Mouse (Mus musculus): Measurements from ENCODE around the gene Epha4. TPM values are rescaled to one million over a fixed set of nuclear protein-coding genes. Genes with fewer than 3 reads are reported as not detected.

The Epha4 gene
- polyA plus RNA-seq, 1 experiment from 2014 or later = 24.0 TPM

DNA sequence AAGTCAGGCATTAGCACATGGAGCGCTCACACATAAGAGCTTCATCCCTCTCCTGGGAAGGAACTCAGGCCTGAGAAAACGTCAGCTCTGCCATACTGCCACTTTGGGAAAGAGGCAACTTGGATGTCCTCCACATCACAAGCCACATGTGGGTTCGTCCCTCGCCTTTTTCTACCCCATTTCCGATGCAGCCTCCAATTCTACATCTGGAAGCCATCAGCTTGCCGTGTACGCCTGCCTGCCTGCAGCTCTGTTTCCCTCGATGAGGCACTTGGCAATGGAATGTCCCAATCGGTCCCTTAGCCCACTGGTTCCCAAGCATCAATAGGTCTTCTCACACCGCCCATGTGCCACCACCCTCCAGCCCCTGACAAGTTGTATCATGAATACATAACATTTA is 110.4 kb downstream of the Epha4 start:
- no peak overlapping the region for H3K27ac ChIP-seq (ENCODE audit: low read depth, low read length)
- no peaks in the 10 kb centered on the region for H3K27me3 ChIP-seq (ENCODE audit: control insufficient read depth, insufficient read depth, low read length)
- no peak overlapping the region for H3K4me2 ChIP-seq (replicated peaks; ENCODE audit: low read depth, low read length)
- no peaks in the 10 kb centered on the region for H3K36me3 ChIP-seq (ENCODE audit: control insufficient read depth, insufficient read depth, low read length)
- H3K9me3 ChIP-seq (ENCODE audit: control insufficient read depth, low read length) = no peaks in the 10 kb centered on the region
- no peaks in the 10 kb centered on the region for H3K4me1 ChIP-seq (ENCODE audit: control insufficient read depth, insufficient read depth, low read length)
- whole genome bisulfite sequencing = 85% methylated on average over 10 of the region's 10 CpGs
- H3K9ac ChIP-seq (ENCODE audit: low read depth, low read length) = no peak overlapping the region
- ATAC-seq (ENCODE audit: low FRiP score, low TSS enrichment) = no peak
- no peak overlapping the region for H3K4me3 ChIP-seq (ENCODE audit: low read length)

DNA sequence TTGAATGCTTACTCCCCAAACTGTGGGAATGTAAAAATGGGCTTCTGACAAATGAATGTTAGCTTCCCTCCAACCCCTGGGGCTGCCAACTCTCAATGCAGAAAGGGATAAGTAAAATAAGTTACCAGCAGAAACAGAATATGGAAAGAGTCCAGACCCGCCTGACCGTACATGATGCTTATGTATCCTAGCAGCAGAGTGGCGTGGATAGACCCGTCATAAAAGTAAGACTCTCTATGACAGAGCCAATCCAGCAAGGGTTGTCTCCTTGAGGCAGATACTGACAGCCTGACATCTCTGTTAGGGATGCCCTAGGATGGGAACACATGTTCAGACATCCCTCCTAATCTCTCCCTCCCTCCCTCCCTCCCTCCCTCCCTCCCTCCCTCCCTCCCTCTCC is 111.9 kb downstream of the Epha4 start:
- Histone ChIP-seq H3K4me3 (ENCODE audit: low read length) (no peak overlapping the region), H3K27me3 (ENCODE audit: control insufficient read depth, insufficient read depth, low read length) (no peaks in the 10 kb centered on the region), H3K9ac (ENCODE audit: low read depth, low read length) (no peak overlapping the region), H3K36me3 (ENCODE audit: control insufficient read depth, insufficient read depth, low read length) (0 out of 2 replicates have a peak, but pooled peaks cover under 1% of the 10 kb centered on the region), H3K4me2 (replicated peaks; ENCODE audit: low read depth, low read length) (no peak overlapping the region), H3K27ac (ENCODE audit: low read depth, low read length) (no peak overlapping the region), H3K4me1 (ENCODE audit: control insufficient read depth, insufficient read depth, low read length) (no peaks in the 10 kb centered on the region), H3K9me3 (ENCODE audit: control insufficient read depth, low read length) (no peaks in the 10 kb centered on the region)
- ATAC-seq (ENCODE audit: low FRiP score, low TSS enrichment) = no peak
- 87% methylated on average over 4 of the region's 4 CpGs for WGBS

DNA sequence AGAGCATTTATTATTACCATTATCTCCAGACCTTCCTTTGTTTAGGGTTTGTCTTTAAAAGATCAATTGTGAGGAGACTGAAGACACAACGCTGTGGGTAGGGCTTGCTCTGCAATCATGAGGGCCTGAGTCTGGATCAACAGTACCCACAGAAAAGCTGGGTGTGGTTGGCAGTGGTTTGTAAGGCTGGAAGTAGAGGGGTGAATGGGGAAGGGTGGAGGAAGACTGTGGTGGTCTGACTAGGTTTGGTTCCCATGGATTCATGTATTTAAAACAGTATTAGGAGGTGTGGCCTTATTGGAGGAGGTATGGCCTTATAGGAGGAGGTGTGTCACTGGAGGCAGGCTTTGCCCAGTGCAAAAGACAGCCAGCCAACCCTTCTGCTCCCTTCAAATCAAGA is 113.4 kb downstream of the Epha4 start:
- Histone ChIP-seq H3K36me3 (ENCODE audit: control insufficient read depth, insufficient read depth, low read length) (0 out of 2 replicates have a peak, but pooled peaks cover 5% of the 10 kb centered on the region), H3K27ac (ENCODE audit: low read depth, low read length) (no peak overlapping the region), H3K9me3 (ENCODE audit: control insufficient read depth, low read length) (no peaks in the 10 kb centered on the region), H3K27me3 (ENCODE audit: control insufficient read depth, insufficient read depth, low read length) (no peaks in the 10 kb centered on the region), H3K4me1 (ENCODE audit: control insufficient read depth, insufficient read depth, low read length) (no peaks in the 10 kb centered on the region), H3K9ac (ENCODE audit: low read depth, low read length) (no peak overlapping the region), H3K4me3 (ENCODE audit: low read length) (no peak overlapping the region), H3K4me2 (replicated peaks; ENCODE audit: low read depth, low read length) (no peak overlapping the region)
- no peak for ATAC-seq (ENCODE audit: low FRiP score, low TSS enrichment)
- 70% methylated on average over 1 of the region's 1 CpGs for WGBS

DNA sequence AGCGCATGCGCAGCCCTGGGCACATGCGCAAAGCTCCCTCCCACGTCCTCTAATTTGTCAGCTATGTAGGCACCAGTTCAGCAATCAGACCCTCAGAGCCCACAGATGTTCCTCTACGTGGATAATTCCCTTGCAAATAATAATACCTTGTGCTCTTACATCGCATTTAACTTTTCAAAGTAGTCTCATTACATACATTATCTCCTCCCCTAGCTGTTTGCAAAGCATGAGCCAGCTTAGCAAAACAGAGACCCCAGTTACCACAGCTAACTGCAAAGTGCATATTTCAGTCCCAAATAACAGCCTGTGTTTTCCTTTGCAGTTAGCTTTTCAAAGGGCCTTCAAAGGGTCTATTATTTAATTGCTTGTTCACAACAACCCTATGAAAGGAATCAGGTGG is 123.3 kb downstream of the Epha4 start:
- WGBS = 92% methylated on average over 6 of the region's 6 CpGs
- no peak for ATAC-seq (ENCODE audit: low FRiP score, low TSS enrichment)
- Histone ChIP-seq H3K4me3 (ENCODE audit: low read length) (no peak overlapping the region), H3K9ac (ENCODE audit: low read depth, low read length) (no peak overlapping the region), H3K27ac (ENCODE audit: low read depth, low read length) (no peak overlapping the region), H3K9me3 (ENCODE audit: control insufficient read depth, low read length) (no peaks in the 10 kb centered on the region), H3K4me1 (ENCODE audit: control insufficient read depth, insufficient read depth, low read length) (no peaks in the 10 kb centered on the region), H3K36me3 (ENCODE audit: control insufficient read depth, insufficient read depth, low read length) (peaks cover 12% of the 10 kb centered on the region; the same call in 1 of the 2 replicates), H3K4me2 (replicated peaks; ENCODE audit: low read depth, low read length) (no peak overlapping the region), H3K27me3 (ENCODE audit: control insufficient read depth, insufficient read depth, low read length) (no peaks in the 10 kb centered on the region)

DNA sequence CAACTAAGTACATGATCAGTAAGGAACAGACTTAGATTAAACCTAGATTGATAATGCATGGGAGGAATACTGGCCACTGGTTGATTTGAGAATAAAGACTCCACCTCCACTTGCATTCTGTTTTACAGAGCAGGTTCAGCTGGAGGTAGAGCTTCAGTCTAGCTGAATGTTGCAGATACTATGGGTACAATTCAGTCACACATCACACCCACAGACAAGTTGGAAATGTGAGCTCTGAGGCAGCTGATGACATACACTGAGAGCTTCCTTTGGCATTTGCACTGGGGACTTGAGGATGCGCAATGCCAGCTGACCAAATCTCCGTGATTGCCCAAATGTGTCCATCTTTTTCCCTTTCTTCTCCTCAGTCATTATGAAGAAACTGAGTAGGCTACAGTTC is 125.8 kb downstream of the Epha4 start:
- no peak overlapping the region for H3K9ac ChIP-seq (ENCODE audit: low read depth, low read length)
- no peaks in the 10 kb centered on the region for H3K27me3 ChIP-seq (ENCODE audit: control insufficient read depth, insufficient read depth, low read length)
- H3K36me3 ChIP-seq (ENCODE audit: control insufficient read depth, insufficient read depth, low read length) = peaks cover 12% of the 10 kb centered on the region; the same call in 1 of the 2 replicates
- H3K27ac ChIP-seq (ENCODE audit: low read depth, low read length) = no peak overlapping the region
- H3K4me1 ChIP-seq (ENCODE audit: control insufficient read depth, insufficient read depth, low read length) = no peaks in the 10 kb centered on the region
- H3K4me2 ChIP-seq (replicated peaks; ENCODE audit: low read depth, low read length) = no peak overlapping the region
- no peak for ATAC-seq (ENCODE audit: low FRiP score, low TSS enrichment)
- no peak overlapping the region for H3K4me3 ChIP-seq (ENCODE audit: low read length)
- H3K9me3 ChIP-seq (ENCODE audit: control insufficient read depth, low read length) = no peaks in the 10 kb centered on the region
- WGBS = 94% methylated on average over 2 of the region's 2 CpGs

DNA sequence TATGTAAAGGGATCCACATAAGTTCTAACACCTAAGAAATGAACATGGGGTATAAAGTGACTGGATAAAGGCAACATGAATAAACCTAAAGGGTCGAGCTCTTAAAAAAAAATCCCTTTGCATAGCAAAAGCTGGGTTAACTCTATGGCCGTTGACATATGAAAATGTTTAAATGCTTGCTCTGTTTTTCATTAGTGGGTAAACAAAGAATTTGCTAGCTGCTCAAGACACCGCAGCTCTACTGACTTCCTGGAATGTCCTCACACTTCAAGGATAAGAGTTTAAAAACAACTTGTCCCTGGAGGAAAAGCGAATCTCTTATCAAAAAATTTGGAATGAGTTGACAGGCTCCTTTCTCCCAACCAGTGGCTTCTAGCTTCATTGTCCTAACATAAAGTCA is 126.3 kb downstream of the Epha4 start:
- H3K4me1 ChIP-seq (ENCODE audit: control insufficient read depth, insufficient read depth, low read length) = no peaks in the 10 kb centered on the region
- no peaks in the 10 kb centered on the region for H3K9me3 ChIP-seq (ENCODE audit: control insufficient read depth, low read length)
- H3K4me2 ChIP-seq (replicated peaks; ENCODE audit: low read depth, low read length) = no peak overlapping the region
- no peak overlapping the region for H3K9ac ChIP-seq (ENCODE audit: low read depth, low read length)
- 70% methylated on average over 4 of the region's 4 CpGs for WGBS
- no peak overlapping the region for H3K4me3 ChIP-seq (ENCODE audit: low read length)
- H3K27ac ChIP-seq (ENCODE audit: low read depth, low read length) = no peak overlapping the region
- H3K36me3 ChIP-seq (ENCODE audit: control insufficient read depth, insufficient read depth, low read length) = peaks cover 12% of the 10 kb centered on the region; the same call in 1 of the 2 replicates
- H3K27me3 ChIP-seq (ENCODE audit: control insufficient read depth, insufficient read depth, low read length) = no peaks in the 10 kb centered on the region
- ATAC-seq (ENCODE audit: low FRiP score, low TSS enrichment) = no peak

DNA sequence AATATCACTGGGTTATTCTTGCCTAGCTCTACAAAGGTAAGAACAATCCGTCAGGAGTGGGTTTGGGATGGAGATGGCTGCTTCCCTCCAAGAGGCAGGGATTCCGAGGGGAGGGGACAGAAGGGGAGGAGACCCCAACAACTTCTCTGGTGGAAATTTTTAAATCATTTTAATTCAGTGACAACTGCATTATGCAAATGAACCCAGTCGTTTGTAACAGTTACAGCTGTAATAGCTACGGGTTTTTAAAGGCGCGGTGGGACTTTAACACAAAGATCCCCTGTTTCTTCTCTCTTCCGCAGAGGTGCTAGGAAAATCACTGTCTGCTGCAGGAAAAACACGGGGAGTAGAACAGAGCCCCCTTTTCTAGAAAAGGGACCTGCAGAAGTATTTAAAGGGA is 129.3 kb downstream of the Epha4 start:
- H3K9me3 ChIP-seq (ENCODE audit: control insufficient read depth, low read length) = no peaks in the 10 kb centered on the region
- no peaks in the 10 kb centered on the region for H3K27me3 ChIP-seq (ENCODE audit: control insufficient read depth, insufficient read depth, low read length)
- H3K36me3 ChIP-seq (ENCODE audit: control insufficient read depth, insufficient read depth, low read length) = peaks cover 15% of the 10 kb centered on the region; the same call in 1 of the 2 replicates
- WGBS = 79% methylated on average over 8 of the region's 8 CpGs
- no peak overlapping the region for H3K27ac ChIP-seq (ENCODE audit: low read depth, low read length)
- no peak overlapping the region for H3K4me3 ChIP-seq (ENCODE audit: low read length)
- H3K4me1 ChIP-seq (ENCODE audit: control insufficient read depth, insufficient read depth, low read length) = no peaks in the 10 kb centered on the region
- H3K9ac ChIP-seq (ENCODE audit: low read depth, low read length) = no peak overlapping the region
- ATAC-seq (ENCODE audit: low FRiP score, low TSS enrichment) = no peak
- H3K4me2 ChIP-seq (replicated peaks; ENCODE audit: low read depth, low read length) = no peak overlapping the region

DNA sequence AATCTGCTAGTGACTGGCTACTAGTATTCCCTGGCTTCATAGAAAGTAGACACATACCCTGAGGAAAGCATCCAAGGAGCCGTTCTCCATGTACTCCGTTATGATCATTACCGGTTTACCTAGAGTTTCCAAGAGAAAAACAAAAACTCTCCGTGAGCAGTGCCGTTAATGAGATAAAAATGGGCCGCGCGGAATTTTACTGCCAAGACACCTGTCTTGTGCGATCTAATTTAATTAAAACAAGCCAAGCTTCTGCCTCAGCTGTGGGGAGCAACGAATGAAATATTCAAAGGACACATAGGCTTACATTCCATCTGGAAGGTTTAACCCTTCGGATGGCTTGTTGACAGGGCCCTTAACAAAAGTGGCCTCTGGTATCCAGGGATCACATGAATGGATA is 131.4 kb downstream of the Epha4 start:
- H3K9me3 ChIP-seq (ENCODE audit: control insufficient read depth, low read length) = no peaks in the 10 kb centered on the region
- H3K4me2 ChIP-seq (replicated peaks; ENCODE audit: low read depth, low read length) = no peak overlapping the region
- H3K4me1 ChIP-seq (ENCODE audit: control insufficient read depth, insufficient read depth, low read length) = no peaks in the 10 kb centered on the region
- H3K27ac ChIP-seq (ENCODE audit: low read depth, low read length) = no peak overlapping the region
- H3K4me3 ChIP-seq (ENCODE audit: low read length) = no peak overlapping the region
- ATAC-seq (ENCODE audit: low FRiP score, low TSS enrichment) = no peak
- H3K36me3 ChIP-seq (ENCODE audit: control insufficient read depth, insufficient read depth, low read length) = peaks cover 13% of the 10 kb centered on the region; the same call in 1 of the 2 replicates
- H3K9ac ChIP-seq (ENCODE audit: low read depth, low read length) = no peak overlapping the region
- WGBS = 82% methylated on average over 11 of the region's 11 CpGs
- no peaks in the 10 kb centered on the region for H3K27me3 ChIP-seq (ENCODE audit: control insufficient read depth, insufficient read depth, low read length)

DNA sequence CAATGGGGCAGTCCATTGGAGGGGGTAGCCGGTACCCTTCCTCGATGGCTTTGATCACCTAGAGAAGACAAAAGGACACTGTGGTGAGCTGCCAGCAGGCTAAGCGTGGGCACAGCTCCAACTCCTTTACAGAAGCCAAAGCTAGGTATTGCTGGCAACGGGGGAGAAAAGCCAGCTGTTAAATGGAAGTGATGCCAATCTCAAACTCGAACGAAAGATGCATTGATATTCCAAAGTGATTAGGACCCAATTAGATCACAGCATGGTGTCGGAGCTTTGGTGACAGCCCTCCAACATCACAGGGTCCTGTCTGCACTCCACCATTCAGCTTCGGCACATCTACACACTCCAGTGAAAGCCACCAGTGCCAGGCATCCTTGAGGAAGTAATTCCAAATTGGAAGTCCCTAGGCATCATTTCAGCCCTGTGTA is 137.3 kb downstream of the Epha4 start:
- Histone ChIP-seq H3K4me3 (ENCODE audit: low read length) (no peak overlapping the region), H3K9me3 (ENCODE audit: control insufficient read depth, low read length) (no peaks in the 10 kb centered on the region), H3K4me2 (replicated peaks; ENCODE audit: low read depth, low read length) (no peak overlapping the region), H3K4me1 (ENCODE audit: control insufficient read depth, insufficient read depth, low read length) (no peaks in the 10 kb centered on the region), H3K36me3 (ENCODE audit: control insufficient read depth, insufficient read depth, low read length) (peaks cover 28% of the 10 kb centered on the region; the same call in 1 of the 2 replicates), H3K27me3 (ENCODE audit: control insufficient read depth, insufficient read depth, low read length) (no peaks in the 10 kb centered on the region), H3K9ac (ENCODE audit: low read depth, low read length) (no peak overlapping the region), H3K27ac (ENCODE audit: low read depth, low read length) (no peak overlapping the region)
- 89% methylated on average over 8 of the region's 8 CpGs for WGBS
- ATAC-seq (ENCODE audit: low FRiP score, low TSS enrichment) = no peak
